Mouse (Mus musculus): ENCODE data around the gene Vsx2. TPM values are rescaled to one million over a fixed set of nuclear protein-coding genes. Genes with fewer than 3 reads are reported as not detected.
"Not testable (repeated sequence)": the region's sequence is repeated elsewhere in the genome, so short reads cannot be mapped to it uniquely, and the experiment has no call there.

Gene Vsx2
- not detected for polyA plus RNA-seq (2021)

GRCm38 (mm10) chr12:84569336-84569970, at the start of gene Vsx2:
Gene Vsx2, plus strand, starts transcription at chr12:84569762.
- CTCF ChIA-PET = interaction anchor here (2.1 kb wide), 1 partner anchor 21 kb away, joined by 7 read pairs; no protein-coding TSS in a partner anchor
- DNase-seq (ENCODE audit: low read depth, low spot score) = no peak
- no peak for TF ChIP-seq CTCF (IDR thresholded peaks at IDR 0.05)
- POLR2A ChIA-PET = no interaction called here
- in situ Hi-C loops (cut with MboI; ENCODE audit: low pct_unique_long_range_greater_than_20kb) = no loop called here
- peaks cover 49% of the 10 kb centered on the region for H3K27me3 ChIP-seq
- ATAC-seq = no peak

GRCm38 (mm10) chr12:84523728-84524127, 45.8 kb upstream of the Vsx2 start:
- H3K27me3 ChIP-seq = no peaks in the 10 kb centered on the region
- in situ Hi-C loops (cut with MboI; ENCODE audit: low pct_unique_long_range_greater_than_20kb) = no loop called here
- no peak for TF ChIP-seq CTCF (IDR thresholded peaks at IDR 0.05)
- no peak for ATAC-seq
- CTCF ChIA-PET = no interaction called here
- POLR2A ChIA-PET = no interaction called here
- no peak for DNase-seq (ENCODE audit: low read depth, low spot score)

- DNase-seq (ENCODE audit: low read depth, low spot score) (no peak), ATAC-seq (no peak)
- in situ Hi-C loops (cut with MboI; ENCODE audit: low pct_unique_long_range_greater_than_20kb) = no loop called here
- H3K27me3 ChIP-seq = no peaks in the 10 kb centered on the region
- CTCF ChIA-PET = no interaction called here
- POLR2A ChIA-PET = no interaction called here
- no peak for TF ChIP-seq CTCF (IDR thresholded peaks at IDR 0.05)
These were observed 45.2 kb upstream of the Vsx2 start for GRCm38 (mm10) chr12:84524147-84525050.

DNA sequence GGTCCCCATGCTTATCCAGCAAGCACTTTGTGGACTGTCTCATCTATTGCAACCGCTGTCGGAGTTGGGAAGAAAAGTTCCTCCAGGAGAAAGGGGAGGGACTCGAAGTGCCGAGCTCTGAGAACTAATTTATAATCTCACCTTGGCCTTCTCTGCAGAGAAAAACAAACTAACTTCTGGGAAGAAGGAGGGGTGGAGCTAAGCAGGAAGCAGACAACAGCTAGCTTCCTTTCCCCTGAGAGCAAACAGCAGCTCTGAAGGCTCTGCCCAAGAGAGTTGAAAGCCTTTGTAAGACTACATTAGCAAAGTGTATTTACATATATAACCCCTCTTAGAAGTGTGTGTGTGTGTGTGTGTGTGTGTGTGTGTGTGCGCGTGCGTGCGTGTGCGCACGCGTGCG, 44.1 kb upstream of the Vsx2 start:
- ATAC-seq (no peak), DNase-seq (ENCODE audit: low read depth, low spot score) (no peak)
- POLR2A ChIA-PET = no interaction called here
- in situ Hi-C loops (cut with MboI; ENCODE audit: low pct_unique_long_range_greater_than_20kb) = no loop called here
- CTCF ChIA-PET = no interaction called here
- H3K27me3 ChIP-seq = no peaks in the 10 kb centered on the region
- TF ChIP-seq CTCF (IDR thresholded peaks at IDR 0.05) = no peak

DNA sequence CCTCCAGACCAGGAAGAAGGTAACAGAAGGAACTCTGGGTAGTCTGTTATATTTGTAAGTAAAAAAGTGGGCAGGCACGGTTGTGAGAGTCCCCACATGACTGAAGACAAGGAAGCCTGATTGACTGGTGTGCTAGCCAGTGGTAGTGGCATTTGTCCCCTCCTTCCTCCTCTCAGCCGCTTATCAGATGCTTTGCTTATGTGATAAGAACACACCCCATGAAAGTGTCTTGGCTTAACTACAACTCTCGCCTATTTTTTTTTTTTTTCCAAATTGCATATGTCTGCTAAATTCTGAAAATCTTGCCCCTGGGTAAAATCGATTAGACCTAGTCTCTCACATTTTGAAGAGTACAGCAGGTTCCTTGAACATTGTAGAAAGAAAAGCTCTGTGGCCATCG, 39.1 kb upstream of the Vsx2 start:
- POLR2A ChIA-PET = no interaction called here
- CTCF ChIA-PET = no interaction called here
- no peak for ATAC-seq
- in situ Hi-C loops (cut with MboI; ENCODE audit: low pct_unique_long_range_greater_than_20kb) = no loop called here
- no peaks in the 10 kb centered on the region for H3K27me3 ChIP-seq
- TF ChIP-seq CTCF (IDR thresholded peaks at IDR 0.05) = no peak
- DNase-seq (ENCODE audit: low read depth, low spot score) = no peak

GRCm38 (mm10) chr12:84531906-84532829, 37.4 kb upstream of the Vsx2 start:
- ATAC-seq = no peak
- in situ Hi-C loops (cut with MboI; ENCODE audit: low pct_unique_long_range_greater_than_20kb) = no loop called here
- POLR2A ChIA-PET = interaction anchor here (0.6 kb wide), 1 partner anchor 488 kb away, joined by 3 read pairs; no protein-coding TSS in a partner anchor

DNA sequence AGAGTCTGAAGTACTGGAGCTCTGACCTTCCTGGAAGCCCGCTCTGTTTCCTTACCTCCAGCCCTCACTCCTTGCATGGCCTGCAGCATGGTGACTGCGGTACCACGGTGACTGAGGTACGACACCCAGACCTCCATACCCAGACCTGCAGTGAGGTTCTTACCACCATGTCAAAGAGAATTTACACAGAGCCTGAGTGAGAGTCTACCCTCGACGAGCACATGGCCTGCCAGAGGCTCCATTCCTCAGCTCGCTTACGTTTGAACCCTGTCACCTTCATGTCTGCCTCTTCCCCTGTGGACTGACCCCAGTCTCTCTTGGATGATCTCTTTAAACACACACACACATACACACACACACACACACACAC, 36.7 kb upstream of the Vsx2 start:
- no peak for ATAC-seq
- in situ Hi-C loops (cut with MboI; ENCODE audit: low pct_unique_long_range_greater_than_20kb) = no loop called here
- CTCF ChIA-PET = no interaction called here

More at GRCm38 (mm10) chr12:84531906-84532829, 37.4 kb upstream of the Vsx2 start:
- CTCF ChIA-PET = no interaction called here
- DNase-seq (ENCODE audit: low read depth, low spot score) = no peak
- H3K27me3 ChIP-seq = no peaks in the 10 kb centered on the region
- TF ChIP-seq CTCF (IDR thresholded peaks at IDR 0.05) = no peak

DNA sequence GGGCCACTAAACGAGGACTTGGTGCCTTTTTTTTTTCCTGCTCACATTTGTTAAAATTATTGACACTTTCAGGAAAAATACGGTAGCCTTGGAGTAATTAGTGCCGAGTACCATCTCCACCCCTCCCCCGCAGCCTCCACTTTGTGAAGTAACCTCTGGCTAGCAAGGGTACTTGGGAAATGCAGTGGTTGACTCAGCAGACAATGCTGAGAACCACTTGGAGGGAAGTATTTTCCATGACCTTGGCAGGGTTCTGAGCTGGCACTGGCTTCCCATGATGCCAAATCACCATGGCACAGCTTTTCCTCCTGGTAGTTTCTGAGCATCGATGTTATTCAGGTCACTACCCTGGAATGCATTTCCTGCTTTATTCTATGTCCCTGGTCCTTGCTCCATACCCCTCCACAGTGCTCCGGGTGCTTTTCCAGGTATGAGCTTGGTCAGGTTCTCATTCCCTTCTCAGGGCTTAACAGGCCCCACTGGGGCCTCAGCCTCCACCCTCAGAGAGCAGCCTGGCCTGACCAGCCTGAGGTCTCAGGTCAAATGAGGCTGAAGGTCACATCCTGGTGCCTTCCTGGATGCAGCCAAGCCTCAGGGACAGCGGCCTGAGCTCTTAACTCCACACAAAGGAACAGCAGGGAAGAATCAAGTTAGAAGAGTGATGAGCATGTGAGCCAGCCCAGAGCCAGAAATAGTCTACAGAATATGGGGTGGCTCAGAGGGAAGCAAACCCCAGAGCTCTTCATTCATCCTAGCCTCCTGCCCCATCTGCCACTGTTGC, 35.7 kb upstream of the Vsx2 start:
- CTCF ChIA-PET = no interaction called here
- in situ Hi-C loops (cut with MboI; ENCODE audit: low pct_unique_long_range_greater_than_20kb) = no loop called here
- ATAC-seq (peak; percentile 21), DNase-seq (ENCODE audit: low read depth, low spot score) (peak; percentile 7)
- TF ChIP-seq CTCF (IDR thresholded peaks at IDR 0.05) = no peak
- no peaks in the 10 kb centered on the region for H3K27me3 ChIP-seq
- POLR2A ChIA-PET = no interaction called here

More for the DNA sequence above, 36.7 kb upstream of the Vsx2 start:
- H3K27me3 ChIP-seq = no peaks in the 10 kb centered on the region
- no peak for DNase-seq (ENCODE audit: low read depth, low spot score)
- POLR2A ChIA-PET = interaction anchor here (0.6 kb wide), 1 partner anchor 488 kb away, joined by 3 read pairs; no protein-coding TSS in a partner anchor
- TF ChIP-seq CTCF (IDR thresholded peaks at IDR 0.05) = no peak

DNA sequence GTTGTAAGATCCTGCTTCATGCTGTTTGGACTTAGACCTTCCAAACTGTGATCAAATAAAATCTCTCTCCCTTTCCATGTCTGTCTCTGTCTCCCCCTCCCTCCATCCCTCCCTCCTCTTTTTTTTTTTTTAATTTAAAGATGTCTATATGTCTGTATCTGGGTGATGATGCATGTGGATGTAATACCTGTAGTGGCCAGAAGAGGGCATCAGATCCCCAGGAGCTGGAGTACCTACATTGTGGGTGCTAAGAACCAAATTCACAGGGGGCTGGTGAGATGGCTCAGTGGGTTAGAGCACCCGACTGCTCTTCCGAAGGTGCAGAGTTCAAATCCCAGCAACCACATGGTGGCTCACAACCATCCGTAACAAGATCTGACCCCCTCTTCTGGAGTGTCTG, 30.0 kb upstream of the Vsx2 start:
- POLR2A ChIA-PET; in situ Hi-C loops (cut with MboI; ENCODE audit: low pct_unique_long_range_greater_than_20kb); DNase-seq (ENCODE audit: low read depth, low spot score); H3K27me3 ChIP-seq; ATAC-seq: not testable (repeated sequence)
- CTCF ChIA-PET = interaction anchor here (1.1 to 1.4 kb wide), 2 partner anchors 8 to 40 kb away, joined by 3 read pairs; no protein-coding TSS in a partner anchor

All from Patski (cell line).